Mouse (Mus musculus) testis, adult 2 months (tissue): ENCODE results near the gene Wnk1.

Experiments
- CTCF ChIP-seq: fragments of 200-500 bp; IDR thresholded peaks from 2 replicates; pipeline ENCODE4 v1.5.1; 2012; ENCODE audit warnings: low read depth, mild to moderate bottlenecking, inconsistent platforms, low read length, moderate library complexity; ENCODE audit not compliant: control insufficient read depth, insufficient read depth, insufficient replicate concordance
- POLR2A ChIP-seq: fragments of 200-500 bp; IDR thresholded peaks from 2 replicates; pipeline ENCODE4 v1.6.1; 2012; ENCODE audit warnings: low read depth, mild to moderate bottlenecking, inconsistent platforms, low read length, moderate library complexity; ENCODE audit not compliant: control insufficient read depth

- no peak for TF ChIP-seq POLR2A
- no peak for TF ChIP-seq CTCF
These were observed 45.0 kb upstream of the Wnk1 start for GRCm38 (mm10) chr6:120083442-120083841.
